Mouse (Mus musculus): ENCODE data around the gene Alkbh6.

DNA sequence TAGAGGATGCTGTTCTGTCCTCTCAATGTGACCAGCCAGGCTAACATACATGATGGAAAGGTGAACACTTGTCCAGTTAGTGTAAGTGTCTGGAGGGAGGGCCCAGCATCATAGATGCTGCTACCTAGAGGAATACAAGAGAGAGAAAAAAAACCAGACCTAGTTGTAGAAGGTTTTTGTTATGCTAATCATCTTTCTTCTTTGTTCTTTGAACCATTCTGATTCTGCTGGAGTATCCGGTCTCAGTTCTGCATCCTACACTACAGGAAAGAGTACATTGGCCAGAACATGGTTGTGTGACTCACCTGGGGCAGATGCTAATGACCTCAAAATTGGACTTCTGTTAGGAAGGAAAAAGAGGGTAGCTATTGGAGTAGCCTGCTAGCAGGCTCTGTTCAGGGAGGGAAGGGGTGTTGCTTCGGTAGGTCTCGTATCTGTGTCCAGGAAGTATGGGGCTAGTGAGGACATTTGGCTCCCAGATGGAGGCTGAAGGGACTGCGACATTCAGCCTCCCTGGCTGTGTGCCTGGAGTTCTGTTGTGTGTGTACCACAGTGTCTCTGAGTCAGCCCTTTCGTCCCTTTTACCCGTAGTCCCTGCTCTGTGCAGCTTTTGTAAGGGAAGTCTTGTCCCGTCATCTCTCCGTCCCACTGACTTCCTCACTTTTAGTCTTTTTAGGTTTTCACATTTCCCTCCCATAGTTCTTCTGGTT, 21.7 kb upstream of the Alkbh6 start:
- TF ChIP-seq CTCF (IDR thresholded peaks at IDR 0.05; ENCODE audit: low read depth, low read length) (no peak), GATA1 (IDR thresholded peaks at IDR 0.05; ENCODE audit: borderline replicate concordance, low read length) (no peak), POLR2AphosphoS5 (IDR thresholded peaks at IDR 0.05; ENCODE audit: insufficient replicate concordance, low read depth, low read length) (no peak), GATA2 (IDR thresholded peaks at IDR 0.05; ENCODE audit: borderline replicate concordance, low read depth, low read length) (no peak)
